Mouse (Mus musculus) CD4-positive, CD25-positive, alpha-beta regulatory T cell, adult 9 weeks (primary cell): ENCODE data around the gene Serpinf1. TPM values are rescaled to one million over a fixed set of nuclear protein-coding genes. Genes with fewer than 3 reads are reported as not detected.

Experiments
- polyA plus RNA-seq: library from polyadenylated mRNA; unstranded; fragments of 100-300 nt; shearing (Covaris generic); gene quantifications from one replicate; pipeline ENCODE4 v1.2.1, GENCODE M21; 2017

The Serpinf1 gene
- 4.4 TPM for polyA plus RNA-seq

DNA sequence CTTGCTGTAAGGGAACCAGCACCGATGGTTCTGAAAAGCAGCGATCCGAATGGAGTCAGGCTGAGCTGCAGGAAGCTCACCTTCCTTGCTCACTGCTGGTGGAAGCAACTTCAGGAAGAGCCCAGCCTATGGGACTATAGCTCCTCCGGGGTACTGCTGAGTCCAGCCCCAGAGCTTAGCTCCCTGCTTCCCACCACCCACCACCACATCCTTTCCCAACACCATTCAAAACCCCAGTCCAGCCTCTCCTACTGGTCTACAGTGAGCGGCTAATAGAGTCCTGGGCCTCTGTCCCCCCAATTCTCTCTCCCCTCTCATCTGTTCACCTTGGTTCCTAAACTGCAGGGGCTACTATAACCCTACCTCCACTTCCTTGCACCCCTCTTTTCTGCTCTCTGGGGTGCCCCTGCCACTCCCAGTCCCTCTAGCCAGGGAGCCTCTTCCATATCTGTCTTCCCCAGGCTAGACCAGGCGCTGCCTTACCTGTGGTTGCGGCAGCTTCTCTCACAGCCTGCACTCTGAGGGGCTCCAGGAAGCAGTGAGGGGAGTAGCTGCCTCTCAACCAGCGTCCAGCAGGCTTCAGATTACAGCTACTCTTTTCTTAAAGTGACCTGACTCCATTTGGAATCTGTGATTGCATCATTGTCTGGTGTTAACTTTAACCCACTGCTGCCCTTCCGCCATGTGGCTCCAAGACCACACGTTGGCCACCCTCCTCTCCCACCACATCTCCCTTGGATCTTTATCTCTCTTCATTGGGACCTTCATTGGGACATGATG is at the start of gene Serpinf1:
Serpinf1 (minus strand) TSS at position 689 of the 780 bp plus-strand sequence.

DNA sequence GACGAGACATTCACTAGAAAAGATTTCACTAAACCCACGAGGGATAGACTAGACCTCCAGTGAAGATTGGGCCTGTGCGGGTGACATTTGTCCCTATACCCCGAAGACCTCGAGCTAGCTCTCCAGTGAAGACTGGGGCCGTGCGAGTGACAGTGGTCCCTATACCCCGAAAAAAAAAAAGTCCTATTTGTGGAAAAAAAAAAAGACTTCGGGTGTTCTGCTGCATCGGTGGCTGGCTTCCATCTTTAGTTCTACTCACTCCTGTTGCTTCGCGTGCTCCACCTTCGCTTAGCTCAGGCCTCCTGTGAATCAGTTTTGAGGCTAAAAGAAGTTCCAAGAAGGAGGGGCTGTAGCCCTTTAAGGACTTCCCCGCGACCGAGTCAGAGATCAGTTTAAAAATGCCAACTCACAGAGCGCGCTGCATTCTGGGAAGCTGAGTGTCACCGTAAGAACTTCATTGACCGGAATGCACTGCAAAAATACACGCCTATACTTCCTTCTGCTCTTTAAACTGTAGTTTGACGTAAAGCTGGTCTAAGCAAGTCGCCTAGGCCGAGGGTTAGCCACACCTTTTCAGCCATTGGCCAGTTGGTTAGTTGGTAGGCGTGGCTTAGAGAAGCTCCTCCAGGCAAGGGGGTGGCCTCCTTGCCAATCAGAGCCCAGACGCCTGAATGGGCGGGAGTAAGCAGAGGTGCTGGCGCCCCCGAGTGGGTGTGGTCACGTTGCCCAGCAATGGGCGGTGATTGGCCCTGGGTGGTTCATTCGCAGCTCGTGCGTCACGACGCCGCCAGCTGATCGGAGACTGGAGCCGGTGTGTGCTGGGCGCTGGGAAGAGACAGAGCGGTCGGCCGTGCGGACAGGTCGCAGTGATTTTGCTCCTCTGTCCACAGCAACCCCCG is 38.6 kb upstream of the Serpinf1 start, which contains the start of gene Tlcd2:
Tlcd2 (plus strand) TSS at position 872 of the 899 bp plus-strand sequence.

DNA sequence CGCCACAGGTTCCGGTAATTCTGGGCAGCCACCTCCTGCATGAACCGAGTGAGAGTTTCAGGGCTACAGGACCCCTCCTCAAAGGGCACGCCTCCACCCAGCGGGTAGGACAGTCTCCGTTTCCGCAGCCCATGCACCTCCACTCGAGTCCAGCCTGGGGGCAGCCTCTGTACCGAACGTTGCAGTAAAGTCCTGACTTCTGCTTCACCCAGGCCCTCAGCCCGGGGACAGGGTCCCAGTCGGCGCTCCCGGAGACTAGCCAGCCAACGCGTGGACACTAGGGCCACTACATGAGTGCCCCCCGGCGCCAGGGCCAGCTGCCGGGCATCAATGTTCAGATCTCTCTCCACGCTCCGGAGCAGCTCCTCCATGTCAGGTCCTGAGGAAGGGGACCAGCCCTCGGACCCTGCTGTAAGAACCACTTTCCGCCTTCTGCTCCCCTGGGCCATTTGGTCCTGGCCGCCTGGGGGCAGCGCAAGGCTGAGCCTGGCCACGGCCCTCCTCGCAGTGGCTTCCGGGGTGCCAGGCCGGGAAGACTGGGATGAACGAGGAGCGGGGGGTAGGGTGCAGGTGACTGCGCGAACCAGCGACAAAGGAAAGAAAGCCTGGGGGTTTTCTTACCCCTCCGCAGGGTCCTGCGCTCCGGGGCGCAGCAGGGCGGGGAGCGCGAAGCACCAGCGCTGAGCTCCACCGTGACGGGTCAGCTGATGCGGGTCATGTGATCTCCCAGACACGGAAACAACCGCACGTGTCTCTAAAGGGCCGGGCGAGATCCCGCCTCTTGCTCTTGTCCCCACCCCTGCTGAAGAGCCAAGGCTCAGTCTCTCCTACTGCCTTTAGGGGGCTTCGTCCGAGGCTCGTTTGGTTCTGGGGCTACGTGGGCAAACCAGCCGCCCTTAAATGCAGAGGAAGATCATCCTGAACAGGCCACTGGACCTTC is 31.8 kb upstream of the Serpinf1 start, which contains the start of gene Wdr81:
Wdr81 (minus strand) TSS at position 727 of the 940 bp plus-strand sequence.

DNA sequence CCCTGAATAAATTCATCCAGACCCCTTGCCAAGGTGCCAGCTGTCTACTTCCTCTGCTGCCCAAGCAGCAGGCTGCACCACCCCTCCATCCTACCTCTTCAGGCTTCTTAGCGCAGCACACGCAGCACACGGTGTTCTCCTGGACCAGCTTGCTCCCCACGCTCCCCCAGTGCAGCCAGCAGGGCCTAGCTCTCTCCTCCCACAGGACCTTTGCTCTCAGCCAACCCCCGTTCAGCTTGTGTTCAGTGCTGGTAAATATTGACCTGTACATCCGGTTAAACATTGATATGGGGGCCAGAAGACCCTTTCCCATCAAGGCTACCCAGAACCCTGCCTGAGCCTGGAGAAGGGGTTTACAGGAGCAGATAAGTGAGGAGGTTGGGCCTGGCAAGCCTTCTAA is 16.9 kb upstream of the Serpinf1 start, which contains the start of gene Serpinf2:
Serpinf2 (minus strand) TSS at position 229 of the 400 bp plus-strand sequence.

Other genes with a start within 250 kb of the Serpinf1 start
- 32.8 TPM for gene Ovca2, start 243.9 kb downstream of the Serpinf1 start, polyA plus RNA-seq
- 26.3 TPM for gene Dph1, start 231.5 kb downstream of the Serpinf1 start, polyA plus RNA-seq
- gene Rtn4rl1, start 228.9 kb downstream of the Serpinf1 start, polyA plus RNA-seq = 1.9 TPM
- 152 TPM for gene Rpa1, start 74.4 kb downstream of the Serpinf1 start, polyA plus RNA-seq
- 30.3 TPM for gene Smyd4, start 74.3 kb downstream of the Serpinf1 start, polyA plus RNA-seq
- gene Serpinf2, start 16.9 kb upstream of the Serpinf1 start, polyA plus RNA-seq = not detected
- gene Wdr81, start 32.0 kb upstream of the Serpinf1 start, polyA plus RNA-seq = 20.5 TPM
- 7.0 TPM for gene Tlcd2, start 39.0 kb upstream of the Serpinf1 start, polyA plus RNA-seq
- gene Prpf8, start 64.1 kb upstream of the Serpinf1 start, polyA plus RNA-seq = 73.0 TPM
- gene Rilp, start 87.4 kb upstream of the Serpinf1 start, polyA plus RNA-seq = not detected
- gene Scarf1, start 90.8 kb upstream of the Serpinf1 start, polyA plus RNA-seq = 0.65 TPM
- gene Slc43a2, start 109.0 kb upstream of the Serpinf1 start, polyA plus RNA-seq = 51.2 TPM
- 36.6 TPM for gene Pitpna, start 165.4 kb upstream of the Serpinf1 start, polyA plus RNA-seq
- gene Inpp5k, start 208.3 kb upstream of the Serpinf1 start, polyA plus RNA-seq = 151 TPM
- gene Myo1c, start 227.8 kb upstream of the Serpinf1 start, polyA plus RNA-seq = 32.2 TPM